Mouse (Mus musculus): ENCODE measurements at regions not wholly inside any gene's neighbourhood (a gene's known extent, or its start where the extent isn't known, plus 50 kb on each side); places are given as distances from the start of the nearest gene placed in this dataset.

- Histone ChIP-seq H3K9me3 (ENCODE audit: control insufficient read depth, low read length) (no peaks in the 10 kb centered on the region), H3K4me1 (ENCODE audit: control insufficient read depth, insufficient read depth, low read depth, low read length) (no peaks in the 10 kb centered on the region), H3K36me3 (ENCODE audit: control insufficient read depth, insufficient read depth, low read length) (no peaks in the 10 kb centered on the region), H3K4me3 (ENCODE audit: low read length) (no peak overlapping the region), H3K4me2 (ENCODE audit: low read length) (no peak overlapping the region), H3K27me3 (replicated peaks; ENCODE audit: control insufficient read depth, insufficient read depth, low read length) (no peaks in the 10 kb centered on the region), H3K9ac (ENCODE audit: low read depth, low read length) (no peak overlapping the region), H3K27ac (ENCODE audit: low read depth, low read length) (no peak overlapping the region)
- no peak for ATAC-seq
Measured at GRCm38 (mm10) chr8:59265685-59266084, 353.2 kb upstream of the Galntl6 start.

- Histone ChIP-seq H3K4me2 (ENCODE audit: low read length) (no peak overlapping the region), H3K9ac (ENCODE audit: low read depth, low read length) (no peak overlapping the region), H3K9me3 (ENCODE audit: control insufficient read depth, low read length) (no peaks in the 10 kb centered on the region), H3K36me3 (ENCODE audit: control insufficient read depth, insufficient read depth, low read length) (no peaks in the 10 kb centered on the region), H3K27me3 (replicated peaks; ENCODE audit: control insufficient read depth, insufficient read depth, low read length) (no peaks in the 10 kb centered on the region), H3K4me3 (ENCODE audit: low read length) (no peak overlapping the region), H3K27ac (ENCODE audit: low read depth, low read length) (no peak overlapping the region), H3K4me1 (ENCODE audit: control insufficient read depth, insufficient read depth, low read depth, low read length) (no peaks in the 10 kb centered on the region)
- ATAC-seq = no peak
- 83% methylated on average over 2 of the region's 2 CpGs for WGBS
Measured at GRCm38 (mm10) chr8:59232799-59233198, 320.4 kb upstream of the Galntl6 start.

- Histone ChIP-seq H3K4me3 (ENCODE audit: low read length) (no peak overlapping the region), H3K9me3 (ENCODE audit: control insufficient read depth, low read length) (no peaks in the 10 kb centered on the region), H3K27me3 (replicated peaks; ENCODE audit: control insufficient read depth, insufficient read depth, low read length) (no peaks in the 10 kb centered on the region), H3K4me2 (ENCODE audit: low read length) (no peak overlapping the region), H3K4me1 (ENCODE audit: control insufficient read depth, insufficient read depth, low read depth, low read length) (no peaks in the 10 kb centered on the region), H3K36me3 (ENCODE audit: control insufficient read depth, insufficient read depth, low read length) (no peaks in the 10 kb centered on the region), H3K9ac (ENCODE audit: low read depth, low read length) (no peak overlapping the region), H3K27ac (ENCODE audit: low read depth, low read length) (no peak overlapping the region)
- 80% methylated on average over 3 of the region's 3 CpGs for WGBS
- ATAC-seq = no peak
Measured at GRCm38 (mm10) chr8:59224665-59225064, 312.2 kb upstream of the Galntl6 start.

GRCm38 (mm10) chr8:59174578-59175357, 262.3 kb upstream of the Galntl6 start:
- H3K36me3 ChIP-seq (ENCODE audit: control insufficient read depth, insufficient read depth, low read length) = no peaks in the 10 kb centered on the region
- H3K4me2 ChIP-seq (ENCODE audit: low read length) = no peak overlapping the region
- H3K27ac ChIP-seq (ENCODE audit: low read depth, low read length) = no peak overlapping the region
- no peak overlapping the region for H3K9ac ChIP-seq (ENCODE audit: low read depth, low read length)
- no peaks in the 10 kb centered on the region for H3K9me3 ChIP-seq (ENCODE audit: control insufficient read depth, low read length)
- H3K27me3 ChIP-seq (replicated peaks; ENCODE audit: control insufficient read depth, insufficient read depth, low read length) = no peaks in the 10 kb centered on the region
- no peak overlapping the region for H3K4me3 ChIP-seq (ENCODE audit: low read length)
- no peak for ATAC-seq
- no peaks in the 10 kb centered on the region for H3K4me1 ChIP-seq (ENCODE audit: control insufficient read depth, insufficient read depth, low read depth, low read length)
- 50% methylated on average over 1 of the region's 1 CpGs for WGBS

- H3K9ac ChIP-seq (ENCODE audit: low read depth, low read length) = no peak overlapping the region
Measured at GRCm38 (mm10) chr8:59130777-59131176, 218.3 kb upstream of the Galntl6 start.

GRCm38 (mm10) chr8:59113221-59113620, 200.8 kb upstream of the Galntl6 start:
- Histone ChIP-seq H3K27ac (ENCODE audit: low read depth, low read length) (no peak overlapping the region), H3K4me1 (ENCODE audit: control insufficient read depth, insufficient read depth, low read depth, low read length) (no peaks in the 10 kb centered on the region), H3K36me3 (ENCODE audit: control insufficient read depth, insufficient read depth, low read length) (no peaks in the 10 kb centered on the region), H3K27me3 (replicated peaks; ENCODE audit: control insufficient read depth, insufficient read depth, low read length) (no peaks in the 10 kb centered on the region), H3K4me2 (ENCODE audit: low read length) (no peak overlapping the region), H3K9me3 (ENCODE audit: control insufficient read depth, low read length) (no peaks in the 10 kb centered on the region), H3K4me3 (ENCODE audit: low read length) (no peak overlapping the region), H3K9ac (ENCODE audit: low read depth, low read length) (no peak overlapping the region)
- ATAC-seq = no peak
- 71% methylated on average over 3 of the region's 3 CpGs for WGBS

More at GRCm38 (mm10) chr8:59130777-59131176, 218.3 kb upstream of the Galntl6 start:
- no peaks in the 10 kb centered on the region for H3K4me1 ChIP-seq (ENCODE audit: control insufficient read depth, insufficient read depth, low read depth, low read length)
- no peak for ATAC-seq
- H3K36me3 ChIP-seq (ENCODE audit: control insufficient read depth, insufficient read depth, low read length) = no peaks in the 10 kb centered on the region
- H3K9me3 ChIP-seq (ENCODE audit: control insufficient read depth, low read length) = no peaks in the 10 kb centered on the region
- H3K27me3 ChIP-seq (replicated peaks; ENCODE audit: control insufficient read depth, insufficient read depth, low read length) = no peaks in the 10 kb centered on the region
- no peak overlapping the region for H3K27ac ChIP-seq (ENCODE audit: low read depth, low read length)
- H3K4me2 ChIP-seq (ENCODE audit: low read length) = no peak overlapping the region
- no peak overlapping the region for H3K4me3 ChIP-seq (ENCODE audit: low read length)
- 92% methylated on average over 2 of the region's 2 CpGs for WGBS

GRCm38 (mm10) chr8:59091274-59091856, 178.9 kb upstream of the Galntl6 start:
- 69% methylated on average over 4 of the region's 4 CpGs for whole genome bisulfite sequencing
- H3K9me3 ChIP-seq (ENCODE audit: control insufficient read depth, low read length) = no peaks in the 10 kb centered on the region
- peak; percentile 34; the same call in 1 of the 2 replicates for ATAC-seq
- H3K9ac ChIP-seq (ENCODE audit: low read depth, low read length) = no peak overlapping the region
- no peaks in the 10 kb centered on the region for H3K4me1 ChIP-seq (ENCODE audit: control insufficient read depth, insufficient read depth, low read depth, low read length)
- no peaks in the 10 kb centered on the region for H3K36me3 ChIP-seq (ENCODE audit: control insufficient read depth, insufficient read depth, low read length)
- H3K4me2 ChIP-seq (ENCODE audit: low read length) = no peak overlapping the region
- H3K4me3 ChIP-seq (ENCODE audit: low read length) = no peak overlapping the region
- H3K27ac ChIP-seq (ENCODE audit: low read depth, low read length) = no peak overlapping the region
- no peaks in the 10 kb centered on the region for H3K27me3 ChIP-seq (replicated peaks; ENCODE audit: control insufficient read depth, insufficient read depth, low read length)
